Comparison of ENCODE assay signal across 9 mouse cellular contexts in the genomic region with DNA sequence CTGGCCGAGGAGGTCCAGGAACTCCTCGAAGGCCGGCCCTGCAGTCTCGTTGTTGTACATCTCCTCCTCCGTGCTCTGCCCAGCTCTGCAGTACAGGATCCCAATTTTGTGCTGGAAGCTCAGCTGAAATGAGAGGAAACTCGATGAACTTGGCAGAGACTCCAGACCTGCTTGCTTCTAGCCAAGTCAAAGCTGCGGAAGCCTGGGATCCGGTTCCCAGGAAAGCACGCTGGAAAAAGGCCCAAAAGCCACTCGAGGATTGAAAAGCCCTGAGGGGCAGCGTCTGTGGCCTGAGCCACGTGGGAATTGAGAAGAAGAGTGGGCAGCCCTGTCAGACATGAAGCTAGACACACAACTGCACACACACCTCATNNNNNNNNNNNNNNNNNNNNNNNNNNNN.
DNase-seq lines count a peak whose midpoint lies in the region; ATAC-seq and TF ChIP-seq lines count a peak whose summit lies in the region.
"Had no signal": no experiment of that assay in that cellular context is flagged by ENCODE, and none has a peak within 500 bp of the region (broad histone marks: within the 10 kb centered on the region; RNA-seq: fewer than 3 reads in every experiment).

No protein-coding gene starts in this region.

- H3K9me3 ChIP-seq in hindbrain, embryonic 14.5 days (ENCODE audit: control insufficient read depth, low read length) = no peaks in the 10 kb centered on the region
- no peaks in the 10 kb centered on the region for H3K9me3 ChIP-seq in hindbrain, embryonic 10.5 days
- no peaks in the 10 kb centered on the region for H3K9me3 ChIP-seq in forebrain, embryonic 16.5 days (ENCODE audit: control insufficient read depth, low read length)
- no peaks in the 10 kb centered on the region for H3K9me3 ChIP-seq in lung, postnatal 0 days (ENCODE audit: low read length)
- H3K9me3 ChIP-seq: liver, embryonic 13.5 days had no signal

- peak; percentile 57 for DNase-seq in hindbrain, embryonic 14.5 days (ENCODE audit: low spot score)
- DNase-seq in hindbrain, embryonic 10.5 days (ENCODE audit: low spot score) = no peak
- peak; percentile 65 for DNase-seq in adrenal gland, postnatal 14 days
- DNase-seq in kidney, adult 8-10 months = peak; percentile 28 to 35
- peak; percentile 50 for DNase-seq in lung, postnatal 0 days (ENCODE audit: low spot score)
- DNase-seq in B cell, adult 2 months = no peak
- DNase-seq in spleen, postnatal 10 days (ENCODE audit: low spot score in 2 of 2) = no peak
- DNase-seq: liver, embryonic 13.5 days had no signal

- H3K4me1 ChIP-seq in hindbrain, embryonic 14.5 days (replicated peaks; ENCODE audit: control insufficient read depth, insufficient read depth, low read length) = no peaks in the 10 kb centered on the region
- H3K4me1 ChIP-seq in hindbrain, embryonic 10.5 days (replicated peaks) = peaks cover 29% of the 10 kb centered on the region
- peaks cover 15% of the 10 kb centered on the region for H3K4me1 ChIP-seq in forebrain, embryonic 16.5 days (replicated peaks; ENCODE audit: control insufficient read depth, insufficient read depth, low read length)
- no peaks in the 10 kb centered on the region for H3K4me1 ChIP-seq in lung, postnatal 0 days (ENCODE audit: insufficient read depth, low read depth, low read length)
- H3K4me1 ChIP-seq: liver, embryonic 13.5 days had no signal

- no peak for ATAC-seq in hindbrain, embryonic 14.5 days (ENCODE audit: low FRiP score)
- peak; percentile 59 for ATAC-seq in forebrain, embryonic 16.5 days
- peak; percentile 25; the same call in 1 of the 2 replicates for ATAC-seq in lung, postnatal 0 days

- no peak overlapping the region for H3K4me3 ChIP-seq in hindbrain, embryonic 14.5 days (replicated peaks; ENCODE audit: low read length)
- H3K4me3 ChIP-seq in hindbrain, embryonic 10.5 days = no peak overlapping the region
- H3K4me3 ChIP-seq in forebrain, embryonic 16.5 days (replicated peaks; ENCODE audit: low read length) = no peak overlapping the region
- no peak overlapping the region for H3K4me3 ChIP-seq in lung, postnatal 0 days (ENCODE audit: low read depth, low read length)
- H3K4me3 ChIP-seq: liver, embryonic 13.5 days had no signal

- peaks cover 43% of the 10 kb centered on the region for H3K36me3 ChIP-seq in hindbrain, embryonic 14.5 days (replicated peaks; ENCODE audit: control insufficient read depth, insufficient read depth)
- H3K36me3 ChIP-seq in hindbrain, embryonic 10.5 days = peaks cover 62% of the 10 kb centered on the region
- peaks cover 6% of the 10 kb centered on the region for H3K36me3 ChIP-seq in forebrain, embryonic 16.5 days (ENCODE audit: control insufficient read depth, insufficient read depth)
- H3K36me3 ChIP-seq in lung, postnatal 0 days (ENCODE audit: insufficient read depth, low read length) = peaks cover 16% of the 10 kb centered on the region
- H3K36me3 ChIP-seq: liver, embryonic 13.5 days had no signal

- no peak overlapping the region for H3K27ac ChIP-seq in hindbrain, embryonic 14.5 days
- no peak overlapping the region for H3K27ac ChIP-seq in hindbrain, embryonic 10.5 days
- H3K27ac ChIP-seq in forebrain, embryonic 16.5 days (ENCODE audit: low read length) = peak overlapping the region; percentile 61
- H3K27ac ChIP-seq in lung, postnatal 0 days (ENCODE audit: low read length) = no peak overlapping the region; the same call in 1 of the 2 replicates
- H3K27ac ChIP-seq: liver, embryonic 13.5 days had no signal

- WGBS in hindbrain, embryonic 14.5 days = 75% methylated on average over 12 of the region's 12 CpGs
- 89% methylated on average over 12 of the region's 12 CpGs for WGBS in hindbrain, embryonic 10.5 days
- WGBS in forebrain, embryonic 16.5 days = 39% methylated on average over 12 of the region's 12 CpGs
- WGBS in lung, postnatal 0 days = 38% methylated on average over 12 of the region's 12 CpGs

- H3K9ac ChIP-seq in hindbrain, embryonic 14.5 days = no peak overlapping the region
- peak overlapping the region; percentile 29 for H3K9ac ChIP-seq in forebrain, embryonic 16.5 days (replicated peaks; ENCODE audit: low read depth, low read length)
- H3K9ac ChIP-seq in lung, postnatal 0 days (replicated peaks; ENCODE audit: low read depth) = no peak overlapping the region
- H3K9ac ChIP-seq: liver, embryonic 13.5 days had no signal

- no peak for TF ChIP-seq CTCF in lung, postnatal 0 days (IDR thresholded peaks at IDR 0.05)

- TF ChIP-seq EP300 in lung, postnatal 0 days (IDR thresholded peaks at IDR 0.05) = no peak

- H3K27me3 ChIP-seq in hindbrain, embryonic 14.5 days (ENCODE audit: control insufficient read depth, insufficient read depth, low read length) = no peaks in the 10 kb centered on the region
- no peaks in the 10 kb centered on the region for H3K27me3 ChIP-seq in hindbrain, embryonic 10.5 days (ENCODE audit: insufficient read depth, poor library complexity, severe bottlenecking)
- no peaks in the 10 kb centered on the region for H3K27me3 ChIP-seq in forebrain, embryonic 16.5 days (replicated peaks; ENCODE audit: control insufficient read depth, insufficient read depth, low read length)
- H3K27me3 ChIP-seq in lung, postnatal 0 days (replicated peaks; ENCODE audit: insufficient read depth, low read length) = no peaks in the 10 kb centered on the region
- H3K27me3 ChIP-seq: liver, embryonic 13.5 days had no signal

- no peak overlapping the region for H3K4me2 ChIP-seq in hindbrain, embryonic 14.5 days (replicated peaks)
- H3K4me2 ChIP-seq in forebrain, embryonic 16.5 days (ENCODE audit: low read length) = no peak overlapping the region
- H3K4me2 ChIP-seq in lung, postnatal 0 days (replicated peaks; ENCODE audit: low read depth, low read length) = no peak overlapping the region
- H3K4me2 ChIP-seq: liver, embryonic 13.5 days had no signal

Comparison
In these comparisons a context has a peak if more than half of its experiments do, and no peak if none do; other contexts are left out.
1. DNase-seq: peak in hindbrain, embryonic 14.5 days (single experiment), adrenal gland, postnatal 14 days (single experiment), kidney, adult 8-10 months (2 of 2) and lung, postnatal 0 days (single experiment); none in hindbrain, embryonic 10.5 days (single experiment), B cell, adult 2 months (0 of 2) and spleen, postnatal 10 days (0 of 2).